Mouse (Mus musculus) neural tube, embryonic 14.5 days (tissue): Measurements from ENCODE around the gene Mapk9. TPM values are rescaled to one million over a fixed set of nuclear protein-coding genes. Genes with fewer than 3 reads are reported as not detected.
A peak's percentile ranks its signal among the peaks of the same experiment; 100 is the strongest.

Source experiments
- ATAC-seq: fragments of 200-750 bp; cut with Nextera tagmentation; 2 replicates; pipeline ENCODE4 v1.8.0; 2017; ENCODE audit warnings: low read depth, mild to moderate bottlenecking, moderate TSS enrichment, moderate library complexity
- H3K27ac ChIP-seq: fragments of 300-500 bp; sonication (generic); 2 replicates; pipeline ENCODE4 v1.5.1; 2014; ENCODE audit warnings: low read depth, mild to moderate bottlenecking, control low read depth, low read length, moderate library complexity, mixed read lengths
- H3K27me3 ChIP-seq: fragments of 300-500 bp; sonication (generic); 2 replicates; pipeline ENCODE4 v1.6.1; 2014; ENCODE audit warnings: low read length; ENCODE audit not compliant: control insufficient read depth, insufficient read depth
- H3K36me3 ChIP-seq: fragments of 300-500 bp; sonication (generic); 2 replicates; pipeline ENCODE4 v1.6.1; 2014; ENCODE audit warnings: low read length, mixed read lengths; ENCODE audit not compliant: control insufficient read depth, insufficient read depth
- H3K4me1 ChIP-seq: fragments of 300-500 bp; sonication (generic); 2 replicates; pipeline ENCODE4 v1.6.1; 2014; ENCODE audit warnings: low read length; ENCODE audit not compliant: control insufficient read depth, insufficient read depth
- H3K4me2 ChIP-seq: fragments of 300-500 bp; sonication (generic); 2 replicates; pipeline ENCODE4 v1.6.1; 2014; ENCODE audit warnings: mild to moderate bottlenecking, low read depth, low read length, control low read depth
- H3K4me3 ChIP-seq: fragments of 300-500 bp; sonication (generic); 2 replicates; pipeline ENCODE4 v1.5.1; 2014; ENCODE audit warnings: low read depth, low read length, control low read depth, mixed read lengths
- H3K9ac ChIP-seq: fragments of 300-500 bp; sonication (generic); replicated peaks from 2 replicates; pipeline ENCODE4 v1.6.1; 2014; ENCODE audit warnings: low read depth, mild to moderate bottlenecking, control low read depth, low read length, mixed read lengths
- H3K9me3 ChIP-seq: fragments of 300-500 bp; sonication (generic); 2 replicates; pipeline ENCODE4 v1.6.1; 2016; ENCODE audit warnings: low read length; ENCODE audit not compliant: control insufficient read depth
- WGBS: fragments of 180-500 bp; shearing (Covaris S2); extraction: QIAGEN DNeasy Blood & Tissue Kit; methylation state at CpG from one replicate; pipeline ENCODE4 v1.1.7; 2014; 5-methylcytosine and 5-hydroxymethylcytosine counted together
- microRNA-seq: library from miRNA; unstranded; fragments of <30 nt; microRNA quantifications from one replicate; pipeline ENCODE4, GENCODE M21; 2016
- polyA plus RNA-seq: library from polyadenylated mRNA; unstranded; fragments of >200 nt; fragmentation: Nextera tagmentation; extraction: Ambion mirVana; gene quantifications from 2 replicates; pipeline ENCODE4 v1.2.1, GENCODE M21; 2014

Mapk9 gene
- polyA plus RNA-seq, 1 experiment from 2014 or later = 92.3 TPM

DNA sequence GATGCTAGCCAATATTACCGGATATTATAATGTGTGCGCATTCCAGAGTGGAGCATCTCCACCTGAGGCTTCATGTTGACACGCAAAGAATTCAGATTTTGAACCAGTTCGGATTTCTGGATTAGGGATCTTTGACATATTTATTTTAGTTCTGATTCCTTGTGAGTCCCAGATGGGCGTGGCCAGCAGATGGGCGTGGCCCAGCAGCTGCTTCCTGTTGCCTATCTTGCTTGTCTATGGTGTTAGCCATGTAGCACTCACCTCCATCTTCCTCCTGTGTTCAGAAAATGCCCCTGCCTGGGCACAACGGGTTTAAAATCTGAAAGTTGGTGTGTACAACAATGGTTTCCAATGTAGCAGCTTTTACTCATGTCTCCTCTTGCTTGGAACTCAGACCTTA, 79.6 kb downstream of the Mapk9 start:
- Histone ChIP-seq H3K27ac (peak overlapping the region; percentile 69; the same call in 1 of the 2 replicates), H3K9me3 (no peaks in the 10 kb centered on the region), H3K9ac (no peak overlapping the region), H3K4me2 (no peak overlapping the region), H3K27me3 (no peaks in the 10 kb centered on the region), H3K4me3 (no peak overlapping the region), H3K4me1 (peaks cover 11% of the 10 kb centered on the region), H3K36me3 (no peaks in the 10 kb centered on the region)
- WGBS = 84% methylated on average over 7 of the region's 7 CpGs
- ATAC-seq = no peak

DNA sequence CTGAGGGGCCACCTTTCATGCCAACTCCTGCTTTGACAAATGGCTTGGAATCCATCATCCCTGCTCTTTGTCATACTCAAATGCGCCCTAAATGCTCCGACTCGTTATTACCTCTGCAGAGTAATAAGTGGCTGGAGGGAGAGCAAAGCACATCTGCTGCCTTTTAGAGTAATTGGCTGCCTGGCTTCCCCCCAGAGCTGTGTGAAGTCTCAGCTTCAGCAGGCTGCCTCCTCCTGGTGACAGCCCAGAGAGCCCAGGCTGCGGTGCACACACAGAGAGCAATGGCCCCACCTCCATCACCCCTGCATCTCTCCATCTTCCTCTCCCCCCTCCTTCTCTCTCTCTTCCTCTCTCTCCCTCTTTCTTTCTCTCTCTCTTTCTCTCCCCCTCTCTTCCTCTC, 80.6 kb downstream of the Mapk9 start:
- H3K9me3 ChIP-seq = no peaks in the 10 kb centered on the region
- no peaks in the 10 kb centered on the region for H3K27me3 ChIP-seq
- peak overlapping the region; percentile 32 for H3K4me2 ChIP-seq
- H3K36me3 ChIP-seq = no peaks in the 10 kb centered on the region
- peak; percentile 65 for ATAC-seq
- no peak overlapping the region for H3K4me3 ChIP-seq
- H3K27ac ChIP-seq = peak overlapping the region; percentile 69
- 10% methylated on average over 4 of the region's 4 CpGs for WGBS
- 0 out of 2 replicates have a peak overlapping the region, but pooled peaks have one; percentile 3 for H3K9ac ChIP-seq
- peaks cover 21% of the 10 kb centered on the region for H3K4me1 ChIP-seq

DNA sequence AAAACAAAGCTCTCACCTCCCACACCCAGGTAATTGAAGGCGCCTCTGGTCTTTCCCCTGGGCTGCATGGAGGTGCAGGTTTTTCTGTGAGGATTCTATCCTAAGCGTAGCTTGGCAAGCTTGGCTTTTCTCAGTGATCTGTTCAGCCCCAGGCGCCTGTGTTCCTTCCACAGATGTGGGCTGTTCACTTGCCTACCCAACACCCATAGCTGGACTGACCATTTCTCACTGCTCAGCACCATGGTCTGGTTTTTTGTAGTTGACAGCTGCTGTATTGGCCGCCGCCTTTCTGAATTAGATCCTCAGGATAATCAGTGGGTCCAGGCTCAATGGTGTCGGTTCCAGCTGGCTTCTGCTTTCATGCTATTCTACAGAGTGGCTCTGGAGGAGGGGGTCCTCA, 81.1 kb downstream of the Mapk9 start:
- Histone ChIP-seq H3K4me3 (no peak overlapping the region), H3K9me3 (no peaks in the 10 kb centered on the region), H3K4me2 (no peak overlapping the region), H3K4me1 (peaks cover 25% of the 10 kb centered on the region), H3K36me3 (no peaks in the 10 kb centered on the region), H3K27ac (peak overlapping the region; percentile 52; the same call in 1 of the 2 replicates), H3K27me3 (no peaks in the 10 kb centered on the region), H3K9ac (no peak overlapping the region)
- no peak for ATAC-seq
- 60% methylated on average over 6 of the region's 6 CpGs for WGBS

DNA sequence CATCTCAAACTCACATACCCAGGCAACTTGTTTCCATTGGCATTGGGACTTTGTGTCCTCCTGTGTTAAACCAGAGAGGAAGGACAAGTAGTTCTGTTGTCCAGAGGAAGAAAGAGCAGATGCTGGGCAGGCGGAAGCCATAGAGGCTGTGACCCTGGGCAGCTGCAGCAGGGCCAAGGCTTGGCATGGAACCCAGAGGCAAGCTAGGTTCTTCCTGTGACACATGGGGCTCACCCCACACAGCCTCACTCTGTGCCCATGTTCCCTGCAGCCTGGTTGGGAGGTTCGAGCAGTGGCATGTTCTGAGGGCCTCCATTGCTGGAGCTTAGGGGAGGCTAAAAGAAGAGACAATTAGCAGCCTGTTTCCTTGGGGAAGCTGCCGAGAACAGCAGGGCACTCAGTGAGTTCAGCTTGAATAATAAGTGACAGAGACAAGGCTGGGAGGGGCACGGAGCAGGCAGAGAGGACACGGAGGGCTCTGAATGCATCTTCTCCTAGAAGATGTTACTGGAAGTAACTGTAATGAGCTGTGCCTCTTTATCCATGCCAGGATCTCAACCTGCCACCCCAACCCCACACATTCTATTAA, 84.6 kb downstream of the Mapk9 start:
- Histone ChIP-seq H3K27me3 (no peaks in the 10 kb centered on the region), H3K4me1 (peaks cover 25% of the 10 kb centered on the region), H3K4me2 (no peak overlapping the region), H3K36me3 (no peaks in the 10 kb centered on the region), H3K9me3 (no peaks in the 10 kb centered on the region), H3K4me3 (no peak overlapping the region), H3K9ac (no peak overlapping the region), H3K27ac (peak overlapping the region; percentile 75)
- no peak for ATAC-seq
- WGBS = 19% methylated on average over 5 of the region's 5 CpGs

DNA sequence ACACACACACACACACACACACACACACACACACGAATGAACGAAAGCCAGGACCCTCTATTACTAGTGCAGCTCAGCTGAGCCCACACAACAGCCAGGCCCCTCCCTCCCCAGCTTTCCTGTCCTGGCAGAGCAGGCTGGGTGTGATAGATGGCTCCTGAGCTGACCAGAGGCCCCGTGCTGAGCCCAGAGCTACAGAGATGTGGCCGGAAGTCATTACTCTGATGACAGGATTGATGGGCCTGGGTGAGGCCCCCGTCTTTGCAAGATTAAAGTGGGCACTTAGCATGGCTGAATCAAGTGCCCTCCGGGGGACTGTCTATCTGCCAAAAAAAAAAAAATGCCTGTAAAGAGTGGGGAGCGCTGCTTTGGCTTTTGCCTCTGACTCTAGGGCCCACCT, 85.3 kb downstream of the Mapk9 start:
- Histone ChIP-seq H3K27ac (peak overlapping the region; percentile 39; the same call in 1 of the 2 replicates), H3K4me1 (peaks cover 21% of the 10 kb centered on the region), H3K9me3 (no peaks in the 10 kb centered on the region), H3K4me3 (no peak overlapping the region), H3K36me3 (no peaks in the 10 kb centered on the region), H3K27me3 (no peaks in the 10 kb centered on the region), H3K9ac (no peak overlapping the region), H3K4me2 (no peak overlapping the region)
- 0% methylated on average over 7 of the region's 7 CpGs for WGBS
- peak; percentile 91 for ATAC-seq

DNA sequence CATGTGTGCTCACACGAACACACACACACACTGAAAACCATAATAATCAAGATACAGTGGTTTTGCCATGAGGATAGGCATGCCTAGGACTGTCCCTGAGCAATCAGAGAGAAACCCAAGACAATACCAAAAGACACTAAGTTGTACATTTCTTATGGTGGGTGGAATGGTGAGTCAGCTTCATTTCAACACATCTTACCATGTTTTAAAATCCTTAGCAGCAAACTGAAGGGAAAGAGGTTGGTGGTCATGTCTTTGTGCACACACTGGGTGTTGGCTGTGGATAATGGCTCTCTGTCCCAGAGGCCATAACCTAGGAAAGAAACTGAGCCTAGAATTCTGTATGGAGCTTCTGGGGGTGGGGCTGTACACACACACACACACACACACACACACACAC, 87.3 kb downstream of the Mapk9 start:
- ATAC-seq = no peak
- 86% methylated on average over 1 of the region's 1 CpGs for WGBS
- no peak overlapping the region for H3K4me2 ChIP-seq
- no peak overlapping the region for H3K27ac ChIP-seq
- no peaks in the 10 kb centered on the region for H3K9me3 ChIP-seq
- H3K4me3 ChIP-seq = no peak overlapping the region
- no peak overlapping the region for H3K9ac ChIP-seq
- no peaks in the 10 kb centered on the region for H3K36me3 ChIP-seq
- H3K4me1 ChIP-seq = peaks cover 19% of the 10 kb centered on the region
- no peaks in the 10 kb centered on the region for H3K27me3 ChIP-seq

DNA sequence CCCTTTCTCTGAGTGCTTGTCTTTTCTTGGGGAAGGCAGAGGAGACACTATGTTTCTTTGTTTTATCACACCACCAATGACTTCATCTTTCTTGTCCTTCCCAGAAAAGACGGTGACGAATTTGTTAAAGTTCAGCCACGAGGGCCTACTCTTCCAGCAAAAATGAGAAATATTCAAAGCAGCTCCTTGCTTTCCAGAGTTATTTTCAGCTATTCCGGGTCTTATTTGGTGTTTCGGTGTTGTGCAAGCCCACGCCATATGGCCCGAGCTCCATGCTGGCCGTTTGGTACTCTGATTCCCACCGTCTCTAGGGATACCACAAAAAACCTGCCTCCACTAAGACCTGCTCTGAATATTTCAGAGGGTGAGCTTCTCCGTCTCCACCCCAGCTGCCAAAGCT, 87.8 kb downstream of the Mapk9 start:
- H3K36me3 ChIP-seq = no peaks in the 10 kb centered on the region
- no peak overlapping the region for H3K4me3 ChIP-seq
- peaks cover 19% of the 10 kb centered on the region for H3K4me1 ChIP-seq
- H3K4me2 ChIP-seq = no peak overlapping the region
- H3K27me3 ChIP-seq = no peaks in the 10 kb centered on the region
- ATAC-seq = no peak
- no peaks in the 10 kb centered on the region for H3K9me3 ChIP-seq
- no peak overlapping the region for H3K9ac ChIP-seq
- no peak overlapping the region for H3K27ac ChIP-seq
- 44% methylated on average over 10 of the region's 10 CpGs for whole genome bisulfite sequencing

Small RNA genes lying within 50 kb of the gene (microRNA-seq; reads per million reads assigned to microRNA genes)
- not detected for gene Gm23492

Other genes with a start within 250 kb of the Mapk9 start
- gene Flt4, start 237.5 kb upstream of the Mapk9 start, polyA plus RNA-seq = 1.5 and 2.3 TPM in 2 replicates
- gene Scgb3a1, start 183.1 kb upstream of the Mapk9 start, polyA plus RNA-seq = not detected in 2 replicates
- 38.6 and 45.7 TPM in 2 replicates for gene Cnot6, start 134.0 kb upstream of the Mapk9 start, polyA plus RNA-seq
- 3.6 and 4.9 TPM in 2 replicates for gene Gfpt2, start 52.6 kb upstream of the Mapk9 start, polyA plus RNA-seq
- gene Rasgef1c, start 55.1 kb downstream of the Mapk9 start, polyA plus RNA-seq = 26.1 and 39.1 TPM in 2 replicates
- gene Rnf130, start 178.6 kb downstream of the Mapk9 start, polyA plus RNA-seq = 64.4 and 71.3 TPM in 2 replicates